Mouse (Mus musculus) spleen, adult 18-20 months (tissue): Measurements from ENCODE around the gene Dnah3.

Source experiments
- DNase-seq, 2 experiments: peaks; one replicate each; pipeline ENCODE4 v3.0.0; 2022; ENCODE audit warnings: mixed read lengths in 2 of 2

Gene Dnah3

GRCm38 (mm10) chr7:119936321-119936720 lies 158.8 kb downstream of the Dnah3 start:
- DNase-seq = no peak

GRCm38 (mm10) chr7:119928783-119929440 lies 166.2 kb downstream of the Dnah3 start:
- no peak for DNase-seq

GRCm38 (mm10) chr7:119921054-119921453 lies 174.0 kb downstream of the Dnah3 start:
- no peak for DNase-seq

- no peak for DNase-seq
Observed at GRCm38 (mm10) chr7:119920457-119920856, 174.6 kb downstream of the Dnah3 start.

- no peak for DNase-seq
Observed at GRCm38 (mm10) chr7:119911727-119912126, 183.4 kb downstream of the Dnah3 start.

- no peak for DNase-seq
Observed at GRCm38 (mm10) chr7:119906523-119907215, 188.4 kb downstream of the Dnah3 start.

GRCm38 (mm10) chr7:119899386-119900057 lies 195.6 kb downstream of the Dnah3 start:
- DNase-seq = no peak

- no peak for DNase-seq
Observed at GRCm38 (mm10) chr7:119898247-119898856, 196.7 kb downstream of the Dnah3 start.

- no peak for DNase-seq
Observed at GRCm38 (mm10) chr7:119897521-119898109, 197.5 kb downstream of the Dnah3 start.

- DNase-seq = peak; percentile 94
Observed at GRCm38 (mm10) chr7:119895639-119896512, 199.2 kb downstream of the Dnah3 start, which contains the start of the genes Lyrm1 and Dcun1d3. Gene Lyrm1 (plus strand): TSS chr7:119895861. Gene Dcun1d3 (minus strand): TSS chr7:119896298.

GRCm38 (mm10) chr7:119894818-119895544 lies 200.1 kb downstream of the Dnah3 start:
- peak in 1 of 2 experiments; percentile 21 for DNase-seq

- no peak for DNase-seq
Observed at GRCm38 (mm10) chr7:119892742-119893141, 202.3 kb downstream of the Dnah3 start.

- no peak for DNase-seq
Observed at GRCm38 (mm10) chr7:119892198-119892597, 202.9 kb downstream of the Dnah3 start.

GRCm38 (mm10) chr7:119887887-119888286 lies 207.2 kb downstream of the Dnah3 start:
- no peak for DNase-seq

- DNase-seq = no peak
Observed at GRCm38 (mm10) chr7:119881229-119881628, 213.9 kb downstream of the Dnah3 start.

- DNase-seq = no peak
Observed at GRCm38 (mm10) chr7:119880345-119880744, 214.7 kb downstream of the Dnah3 start.

GRCm38 (mm10) chr7:119879171-119879570 lies 215.9 kb downstream of the Dnah3 start:
- DNase-seq = no peak

GRCm38 (mm10) chr7:119875776-119876440 lies 219.2 kb downstream of the Dnah3 start:
- no peak for DNase-seq

- DNase-seq = no peak
Observed at GRCm38 (mm10) chr7:119873050-119873449, 222.0 kb downstream of the Dnah3 start.
